Mouse (Mus musculus): ENCODE results near the gene Olfr1357. TPM values are rescaled to one million over a fixed set of nuclear protein-coding genes. Genes with fewer than 3 reads are reported as not detected.
A peak's percentile ranks its signal among the peaks of the same experiment; 100 is the strongest.
"Not testable (repeated sequence)": the region's sequence is repeated elsewhere in the genome, so short reads cannot be mapped to it uniquely, and the experiment has no call there.

The Olfr1357 gene
- not detected in 2 replicates for polyA plus RNA-seq (2015; fragmentation: Nextera tagmentation; extraction: Ambion mirVana)

- DNase-seq (ENCODE audit: low spot score) (no peak), ATAC-seq (ENCODE audit: low FRiP score, low TSS enrichment) (no peak)
- 81% methylated on average over 1 of the region's 1 CpGs for WGBS
- no peak within 1 kb of the TSS for H3K4me3 ChIP-seq (ENCODE audit: low read depth, low read length)
- no peaks in the 10 kb centered on the region for H3K9me3 ChIP-seq (ENCODE audit: control insufficient read depth, low read length)
- H3K27me3 ChIP-seq (ENCODE audit: control insufficient read depth, insufficient read depth, low read length): no peaks in the 10 kb centered on the region
- no peak within 1 kb of the TSS for H3K27ac ChIP-seq (replicated peaks)
- no peaks in the 10 kb centered on the region for H3K4me1 ChIP-seq (replicated peaks; ENCODE audit: control insufficient read depth, insufficient read depth)
- no peaks in the 10 kb centered on the region for H3K36me3 ChIP-seq (ENCODE audit: control insufficient read depth, insufficient read depth, low read length)
- TF ChIP-seq CTCF (IDR thresholded peaks at IDR 0.05; ENCODE audit: low read depth) (no peak), EP300 (optimal IDR thresholded peaks at IDR 0.05) (no peak)
- H3K4me2 ChIP-seq (replicated peaks; ENCODE audit: low read depth): no peak within 1 kb of the TSS
- H3K9ac ChIP-seq (ENCODE audit: low read length): no peak within 1 kb of the TSS
Observed at GRCm38 (mm10) chr10:78617974-78618373, at the start of gene Olfr1357. Gene Olfr1357 (minus strand): TSS chr10:78618074.

GRCm38 (mm10) chr10:78666696-78667095 lies 48.8 kb upstream of the Olfr1357 start:
- not testable (repeated sequence) for H3K9me3 ChIP-seq (ENCODE audit: control insufficient read depth, low read length); H3K4me3 ChIP-seq (ENCODE audit: low read depth, low read length); H3K27ac ChIP-seq (replicated peaks); ATAC-seq (ENCODE audit: low FRiP score, low TSS enrichment); H3K9ac ChIP-seq (ENCODE audit: low read length); H3K27me3 ChIP-seq (ENCODE audit: control insufficient read depth, insufficient read depth, low read length); DNase-seq (ENCODE audit: low spot score); H3K4me1 ChIP-seq (replicated peaks; ENCODE audit: control insufficient read depth, insufficient read depth); H3K36me3 ChIP-seq (ENCODE audit: control insufficient read depth, insufficient read depth, low read length); H3K4me2 ChIP-seq (replicated peaks; ENCODE audit: low read depth)
- WGBS: 91% methylated on average over 10 of the region's 10 CpGs

- 80% methylated on average over 1 of the region's 1 CpGs for WGBS
- ATAC-seq (ENCODE audit: low FRiP score, low TSS enrichment): no peak
- no peak overlapping the region for H3K4me2 ChIP-seq (replicated peaks; ENCODE audit: low read depth)
Observed at GRCm38 (mm10) chr10:78664546-78664945, 46.7 kb upstream of the Olfr1357 start.

DNA sequence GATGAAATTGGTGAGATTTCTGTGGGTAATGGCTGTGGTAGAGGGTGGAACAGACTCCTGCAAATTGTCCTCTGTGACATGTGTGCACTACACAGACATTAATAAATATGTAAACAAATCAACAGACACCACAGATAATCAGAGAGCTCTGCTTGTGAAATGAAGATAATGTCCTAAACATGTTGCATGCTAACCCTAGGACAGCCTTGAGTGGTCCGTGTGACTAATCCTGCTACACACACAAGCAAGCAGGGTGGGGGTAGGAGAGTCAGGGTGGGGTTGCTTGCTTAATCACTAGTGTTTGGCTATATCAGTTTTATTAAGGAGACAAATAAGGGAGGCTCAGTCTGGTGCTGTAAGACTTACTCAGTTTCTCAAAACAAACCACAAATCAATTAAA lies 43.3 kb upstream of the Olfr1357 start:
- Histone ChIP-seq H3K27me3 (ENCODE audit: control insufficient read depth, insufficient read depth, low read length) (no peaks in the 10 kb centered on the region), H3K9ac (ENCODE audit: low read length) (no peak overlapping the region), H3K36me3 (ENCODE audit: control insufficient read depth, insufficient read depth, low read length) (no peaks in the 10 kb centered on the region), H3K9me3 (ENCODE audit: control insufficient read depth, low read length) (no peaks in the 10 kb centered on the region), H3K4me2 (replicated peaks; ENCODE audit: low read depth) (no peak overlapping the region), H3K4me3 (ENCODE audit: low read depth, low read length) (no peak overlapping the region), H3K27ac (replicated peaks) (no peak overlapping the region), H3K4me1 (replicated peaks; ENCODE audit: control insufficient read depth, insufficient read depth) (no peaks in the 10 kb centered on the region)
- TF ChIP-seq CTCF (IDR thresholded peaks at IDR 0.05; ENCODE audit: low read depth): no peak
- DNase-seq (ENCODE audit: low spot score) (no peak), ATAC-seq (ENCODE audit: low FRiP score, low TSS enrichment) (no peak)
- 59% methylated on average over 1 of the region's 1 CpGs for WGBS

More at GRCm38 (mm10) chr10:78664546-78664945, 46.7 kb upstream of the Olfr1357 start:
- H3K9ac ChIP-seq (ENCODE audit: low read length): no peak overlapping the region
- H3K27me3 ChIP-seq (ENCODE audit: control insufficient read depth, insufficient read depth, low read length): no peaks in the 10 kb centered on the region
- H3K4me1 ChIP-seq (replicated peaks; ENCODE audit: control insufficient read depth, insufficient read depth): no peaks in the 10 kb centered on the region
- TF ChIP-seq CTCF (IDR thresholded peaks at IDR 0.05; ENCODE audit: low read depth): no peak
- TF ChIP-seq EP300 (optimal IDR thresholded peaks at IDR 0.05): no peak
- H3K4me3 ChIP-seq (ENCODE audit: low read depth, low read length): no peak overlapping the region
- H3K9me3 ChIP-seq (ENCODE audit: control insufficient read depth, low read length): no peaks in the 10 kb centered on the region
- H3K36me3 ChIP-seq (ENCODE audit: control insufficient read depth, insufficient read depth, low read length): no peaks in the 10 kb centered on the region
- no peak for DNase-seq (ENCODE audit: low spot score)
- no peak overlapping the region for H3K27ac ChIP-seq (replicated peaks)

DNA sequence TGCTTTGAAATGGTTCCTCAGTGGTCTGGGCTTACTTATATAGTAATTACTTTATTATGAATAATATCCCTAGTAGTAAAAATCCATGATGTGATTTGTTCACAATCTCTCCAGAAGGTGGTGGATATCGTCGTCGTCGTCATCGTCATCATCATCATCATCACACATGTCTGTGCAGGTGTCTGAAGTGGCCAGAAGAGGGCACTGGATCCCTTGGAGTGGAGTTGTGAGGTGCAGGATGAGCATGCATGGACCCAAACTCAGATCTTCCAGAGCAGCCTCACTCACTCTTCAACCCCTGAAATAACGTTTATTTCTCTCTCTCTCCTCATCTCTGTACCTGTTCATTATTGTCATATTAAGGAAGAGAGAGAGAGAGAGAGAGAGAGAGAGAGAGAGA lies 14.4 kb upstream of the Olfr1357 start:
- 12% methylated on average over 6 of the region's 6 CpGs for WGBS
- no peak overlapping the region for H3K4me3 ChIP-seq (ENCODE audit: low read depth, low read length)

GRCm38 (mm10) chr10:78630194-78630593 lies 12.3 kb upstream of the Olfr1357 start:
- Histone ChIP-seq H3K4me2 (replicated peaks; ENCODE audit: low read depth) (no peak overlapping the region), H3K27me3 (ENCODE audit: control insufficient read depth, insufficient read depth, low read length) (no peaks in the 10 kb centered on the region), H3K4me1 (replicated peaks; ENCODE audit: control insufficient read depth, insufficient read depth) (no peaks in the 10 kb centered on the region), H3K9ac (ENCODE audit: low read length) (no peak overlapping the region), H3K27ac (replicated peaks) (no peak overlapping the region), H3K9me3 (ENCODE audit: control insufficient read depth, low read length) (no peaks in the 10 kb centered on the region), H3K36me3 (ENCODE audit: control insufficient read depth, insufficient read depth, low read length) (no peaks in the 10 kb centered on the region), H3K4me3 (ENCODE audit: low read depth, low read length) (no peak overlapping the region)
- no peak for TF ChIP-seq CTCF (IDR thresholded peaks at IDR 0.05; ENCODE audit: low read depth)
- TF ChIP-seq EP300 (optimal IDR thresholded peaks at IDR 0.05): no peak
- ATAC-seq (ENCODE audit: low FRiP score, low TSS enrichment) (no peak), DNase-seq (ENCODE audit: low spot score) (no peak)
- 71% methylated on average over 4 of the region's 4 CpGs for WGBS

More for the DNA sequence above, 14.4 kb upstream of the Olfr1357 start:
- Histone ChIP-seq H3K4me1 (replicated peaks; ENCODE audit: control insufficient read depth, insufficient read depth) (no peaks in the 10 kb centered on the region), H3K9me3 (ENCODE audit: control insufficient read depth, low read length) (no peaks in the 10 kb centered on the region), H3K9ac (ENCODE audit: low read length) (no peak overlapping the region), H3K36me3 (ENCODE audit: control insufficient read depth, insufficient read depth, low read length) (no peaks in the 10 kb centered on the region), H3K27me3 (ENCODE audit: control insufficient read depth, insufficient read depth, low read length) (no peaks in the 10 kb centered on the region), H3K4me2 (replicated peaks; ENCODE audit: low read depth) (no peak overlapping the region), H3K27ac (replicated peaks) (no peak overlapping the region)
- no peak for TF ChIP-seq EP300 (optimal IDR thresholded peaks at IDR 0.05)
- peak; percentile 78 for TF ChIP-seq CTCF (IDR thresholded peaks at IDR 0.05; ENCODE audit: low read depth)
- ATAC-seq (ENCODE audit: low FRiP score, low TSS enrichment) (no peak), DNase-seq (ENCODE audit: low spot score) (no peak)

DNA sequence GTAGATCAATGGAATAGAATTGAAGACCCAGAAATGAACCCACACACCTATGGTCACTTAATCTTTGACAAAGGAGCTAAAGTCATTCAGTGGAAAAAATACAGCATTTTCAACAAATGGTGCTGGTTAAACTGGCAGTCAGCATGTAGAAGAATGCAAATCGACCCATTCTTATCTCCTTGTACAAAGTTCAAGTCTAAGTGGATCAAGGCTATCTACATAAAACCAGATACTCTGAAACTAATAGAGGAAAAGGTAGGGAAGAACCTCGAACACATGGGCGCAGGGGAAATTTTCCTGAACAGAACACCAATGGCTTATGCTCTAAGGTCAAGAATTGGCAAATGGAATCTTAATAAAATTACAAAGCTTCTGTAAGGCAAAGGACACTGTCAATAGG lies 5.3 kb upstream of the Olfr1357 start:
- H3K27ac ChIP-seq (replicated peaks); H3K4me2 ChIP-seq (replicated peaks; ENCODE audit: low read depth); H3K4me1 ChIP-seq (replicated peaks; ENCODE audit: control insufficient read depth, insufficient read depth); H3K9me3 ChIP-seq (ENCODE audit: control insufficient read depth, low read length); H3K9ac ChIP-seq (ENCODE audit: low read length); H3K36me3 ChIP-seq (ENCODE audit: control insufficient read depth, insufficient read depth, low read length); H3K4me3 ChIP-seq (ENCODE audit: low read depth, low read length); ATAC-seq (ENCODE audit: low FRiP score, low TSS enrichment); H3K27me3 ChIP-seq (ENCODE audit: control insufficient read depth, insufficient read depth, low read length); DNase-seq (ENCODE audit: low spot score): not testable (repeated sequence)
- 76% methylated on average over 3 of the region's 3 CpGs for WGBS

All from stomach, postnatal 0 days (tissue).